Mouse (Mus musculus) E14TG2a.4 (cell line): ENCODE data around the gene Cnga3.

Experiments
- H3K27me3 ChIP-seq: 2 replicates; pipeline ENCODE4 v1.6.1; 2014; ENCODE audit warnings: low read length, control low read depth; ENCODE audit not compliant: insufficient read depth
- H3K36me3 ChIP-seq: 2 replicates; pipeline ENCODE4 v1.6.1; 2014; ENCODE audit warnings: low read length, control low read depth; ENCODE audit not compliant: insufficient read depth
- H3K4me1 ChIP-seq: replicated peaks from 2 replicates; pipeline ENCODE4 v1.6.1; 2014; ENCODE audit warnings: low read depth, low read length, control low read depth
- H3K4me3 ChIP-seq: replicated peaks from 2 replicates; pipeline ENCODE4 v1.5.1; 2014; ENCODE audit warnings: mild to moderate bottlenecking, low read length
- H3K9me3 ChIP-seq: 2 replicates; pipeline ENCODE4 v1.6.1; 2014; ENCODE audit warnings: low read length, control low read depth
- CTCF ChIP-seq: conservative IDR thresholded peaks from 2 replicates; pipeline ENCODE4 v1.5.1; 2014; ENCODE audit warnings: low read length
- NANOG ChIP-seq: IDR thresholded peaks from 2 replicates; pipeline ENCODE4 v1.6.1; 2014; ENCODE audit warnings: borderline replicate concordance, low read length, mixed read lengths
- POU5F1 ChIP-seq: IDR thresholded peaks from 2 replicates; pipeline ENCODE4 v1.6.1; 2014; ENCODE audit warnings: low read length, borderline replicate concordance

Cnga3 gene

DNA sequence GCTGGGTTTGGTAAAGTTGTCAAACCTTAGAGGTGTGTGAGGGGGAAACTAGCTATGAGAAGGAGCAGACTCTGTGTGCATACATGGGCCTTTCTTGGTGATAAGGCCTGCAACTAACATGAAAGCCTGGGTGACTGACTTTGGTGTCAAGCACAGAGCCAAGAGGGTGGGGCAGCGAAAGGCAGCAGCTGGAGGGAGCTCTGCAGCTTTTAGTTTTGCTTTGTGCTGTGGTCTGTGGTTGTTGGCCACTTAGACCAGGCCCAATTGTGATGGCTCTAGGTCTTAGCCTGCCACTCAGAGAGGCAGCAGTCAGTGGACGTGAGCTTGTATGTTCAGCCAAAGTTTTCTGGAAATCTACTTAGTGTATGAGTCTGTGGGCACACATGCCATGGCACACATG is 93.4 kb downstream of the Cnga3 start:
- TF ChIP-seq POU5F1 = no peak
- no peak for TF ChIP-seq CTCF
- TF ChIP-seq NANOG = no peak

GRCm38 (mm10) chr1:37308021-37308742 is 93.9 kb downstream of the Cnga3 start:
- peaks cover 3% of the 10 kb centered on the region; the same call in 1 of the 2 replicates for H3K27me3 ChIP-seq

More for the DNA sequence above, 93.4 kb downstream of the Cnga3 start:
- H3K4me3 ChIP-seq = no peak overlapping the region
- peaks cover 5% of the 10 kb centered on the region for H3K9me3 ChIP-seq
- H3K27me3 ChIP-seq = peaks cover 3% of the 10 kb centered on the region; the same call in 1 of the 2 replicates
- H3K36me3 ChIP-seq = no peaks in the 10 kb centered on the region
- peaks cover 12% of the 10 kb centered on the region; the same call in 1 of the 2 replicates for H3K4me1 ChIP-seq

GRCm38 (mm10) chr1:37308743-37309100 is 94.5 kb downstream of the Cnga3 start:
- Histone ChIP-seq H3K36me3 (no peaks in the 10 kb centered on the region), H3K27me3 (peaks cover 3% of the 10 kb centered on the region; the same call in 1 of the 2 replicates), H3K4me1 (peaks cover 9% of the 10 kb centered on the region; the same call in 1 of the 2 replicates), H3K9me3 (peaks cover 5% of the 10 kb centered on the region), H3K4me3 (no peak overlapping the region)
- TF ChIP-seq CTCF (no peak), NANOG (no peak), POU5F1 (no peak)

More at GRCm38 (mm10) chr1:37308021-37308742, 93.9 kb downstream of the Cnga3 start:
- peaks cover 5% of the 10 kb centered on the region for H3K9me3 ChIP-seq
- H3K4me3 ChIP-seq = no peak overlapping the region
- no peaks in the 10 kb centered on the region for H3K36me3 ChIP-seq
- TF ChIP-seq CTCF (no peak), NANOG (no peak), POU5F1 (no peak)
- peaks cover 9% of the 10 kb centered on the region; the same call in 1 of the 2 replicates for H3K4me1 ChIP-seq

GRCm38 (mm10) chr1:37309939-37310515 is 95.8 kb downstream of the Cnga3 start:
- peaks cover 9% of the 10 kb centered on the region; the same call in 1 of the 2 replicates for H3K4me1 ChIP-seq

More at GRCm38 (mm10) chr1:37309939-37310515, 95.8 kb downstream of the Cnga3 start:
- Histone ChIP-seq H3K27me3 (peaks cover 3% of the 10 kb centered on the region; the same call in 1 of the 2 replicates), H3K4me3 (no peak overlapping the region), H3K36me3 (no peaks in the 10 kb centered on the region), H3K9me3 (peaks cover 5% of the 10 kb centered on the region)
- TF ChIP-seq NANOG (no peak), POU5F1 (no peak), CTCF (no peak)
